Mouse (Mus musculus): ENCODE measurements at regions not wholly inside any gene's neighbourhood (a gene's known extent, or its start where the extent isn't known, plus 50 kb on each side); places are given as distances from the start of the nearest gene placed in this dataset.
A peak's percentile ranks its signal among the peaks of the same experiment; 100 is the strongest.

GRCm38 (mm10) chr13:52738095-52738660 is 155.2 kb downstream of the Syk start:
- Histone ChIP-seq H3K36me3 (replicated peaks; ENCODE audit: control insufficient read depth, insufficient read depth, low read length) (no peaks in the 10 kb centered on the region), H3K27me3 (ENCODE audit: control insufficient read depth, insufficient read depth, low read length) (no peaks in the 10 kb centered on the region), H3K9me3 (replicated peaks; ENCODE audit: control insufficient read depth, low read length) (no peaks in the 10 kb centered on the region), H3K4me3 (ENCODE audit: low read depth, low read length) (no peak overlapping the region), H3K4me1 (ENCODE audit: control insufficient read depth, insufficient read depth) (peaks cover 8% of the 10 kb centered on the region; the same call in 1 of the 2 replicates), H3K4me2 (ENCODE audit: low read depth, low read length) (no peak overlapping the region), H3K27ac (ENCODE audit: low read depth) (no peak overlapping the region), H3K9ac (replicated peaks; ENCODE audit: low read depth, low read length) (no peak overlapping the region)
- DNase-seq (ENCODE audit: low spot score) (no peak), ATAC-seq (ENCODE audit: insufficient read depth, low read depth) (peak; percentile 30; the same call in 1 of the 2 replicates)
- 69% methylated on average over 9 of the region's 9 CpGs for WGBS
- no peak for TF ChIP-seq CTCF (IDR thresholded peaks at IDR 0.05; ENCODE audit: low read depth)
- peak; percentile 56; the same call in 1 of the 2 replicates for TF ChIP-seq EP300 (IDR thresholded peaks at IDR 0.05; ENCODE audit: low read depth)

GRCm38 (mm10) chr13:52741371-52741770 is 158.4 kb downstream of the Syk start:
- DNase-seq (ENCODE audit: low spot score) (no peak), ATAC-seq (ENCODE audit: insufficient read depth, low read depth) (no peak)
- TF ChIP-seq CTCF (IDR thresholded peaks at IDR 0.05; ENCODE audit: low read depth) = no peak
- no peak for TF ChIP-seq EP300 (IDR thresholded peaks at IDR 0.05; ENCODE audit: low read depth)
- no peak overlapping the region for H3K4me2 ChIP-seq (ENCODE audit: low read depth, low read length)
- H3K9ac ChIP-seq (replicated peaks; ENCODE audit: low read depth, low read length) = no peak overlapping the region
- 76% methylated on average over 4 of the region's 4 CpGs for WGBS
- peaks cover 4% of the 10 kb centered on the region; the same call in 1 of the 2 replicates for H3K4me1 ChIP-seq (ENCODE audit: control insufficient read depth, insufficient read depth)
- no peak overlapping the region for H3K27ac ChIP-seq (ENCODE audit: low read depth)
- no peaks in the 10 kb centered on the region for H3K36me3 ChIP-seq (replicated peaks; ENCODE audit: control insufficient read depth, insufficient read depth, low read length)
- no peaks in the 10 kb centered on the region for H3K9me3 ChIP-seq (replicated peaks; ENCODE audit: control insufficient read depth, low read length)
- H3K4me3 ChIP-seq (ENCODE audit: low read depth, low read length) = no peak overlapping the region
- no peaks in the 10 kb centered on the region for H3K27me3 ChIP-seq (ENCODE audit: control insufficient read depth, insufficient read depth, low read length)

GRCm38 (mm10) chr13:52756005-52756404 is 173.0 kb downstream of the Syk start:
- peaks cover 10% of the 10 kb centered on the region; the same call in 1 of the 2 replicates for H3K27me3 ChIP-seq (ENCODE audit: control insufficient read depth, insufficient read depth, low read length)
- H3K27ac ChIP-seq (ENCODE audit: low read depth) = no peak overlapping the region
- no peaks in the 10 kb centered on the region for H3K9me3 ChIP-seq (replicated peaks; ENCODE audit: control insufficient read depth, low read length)
- H3K4me1 ChIP-seq (ENCODE audit: control insufficient read depth, insufficient read depth) = peaks cover 3% of the 10 kb centered on the region; the same call in 1 of the 2 replicates
- no peak for ATAC-seq (ENCODE audit: insufficient read depth, low read depth)
- H3K36me3 ChIP-seq (replicated peaks; ENCODE audit: control insufficient read depth, insufficient read depth, low read length) = no peaks in the 10 kb centered on the region
- H3K4me2 ChIP-seq (ENCODE audit: low read depth, low read length) = no peak overlapping the region
- no peak overlapping the region for H3K9ac ChIP-seq (replicated peaks; ENCODE audit: low read depth, low read length)
- WGBS = 47% methylated on average over 10 of the region's 10 CpGs
- no peak for DNase-seq (ENCODE audit: low spot score)
- TF ChIP-seq CTCF (IDR thresholded peaks at IDR 0.05; ENCODE audit: low read depth) (no peak), EP300 (IDR thresholded peaks at IDR 0.05; ENCODE audit: low read depth) (no peak)
- H3K4me3 ChIP-seq (ENCODE audit: low read depth, low read length) = no peak overlapping the region

- H3K4me2 ChIP-seq (ENCODE audit: low read depth, low read length) = no peak overlapping the region
- no peaks in the 10 kb centered on the region for H3K27me3 ChIP-seq (ENCODE audit: control insufficient read depth, insufficient read depth, low read length)
- peak overlapping the region; percentile 61 for H3K27ac ChIP-seq (ENCODE audit: low read depth)
- WGBS = 9% methylated on average over 13 of the region's 13 CpGs
- H3K4me3 ChIP-seq (ENCODE audit: low read depth, low read length) = no peak overlapping the region
- H3K9ac ChIP-seq (replicated peaks; ENCODE audit: low read depth, low read length) = no peak overlapping the region
- TF ChIP-seq EP300 (IDR thresholded peaks at IDR 0.05; ENCODE audit: low read depth) (peak; percentile 76; the same call in 1 of the 2 replicates), CTCF (IDR thresholded peaks at IDR 0.05; ENCODE audit: low read depth) (no peak)
- DNase-seq (ENCODE audit: low spot score) (peak; percentile 89), ATAC-seq (ENCODE audit: insufficient read depth, low read depth) (peak; percentile 83)
- no peaks in the 10 kb centered on the region for H3K9me3 ChIP-seq (replicated peaks; ENCODE audit: control insufficient read depth, low read length)
- H3K4me1 ChIP-seq (ENCODE audit: control insufficient read depth, insufficient read depth) = peaks cover 13% of the 10 kb centered on the region
- H3K36me3 ChIP-seq (replicated peaks; ENCODE audit: control insufficient read depth, insufficient read depth, low read length) = no peaks in the 10 kb centered on the region
These were observed 163.8 kb downstream of the Auh start for GRCm38 (mm10) chr13:52765508-52766181.

GRCm38 (mm10) chr13:52766236-52766635 is 163.2 kb downstream of the Auh start:
- DNase-seq (ENCODE audit: low spot score) (no peak), ATAC-seq (ENCODE audit: insufficient read depth, low read depth) (no peak)
- peaks cover 13% of the 10 kb centered on the region for H3K4me1 ChIP-seq (ENCODE audit: control insufficient read depth, insufficient read depth)
- no peaks in the 10 kb centered on the region for H3K27me3 ChIP-seq (ENCODE audit: control insufficient read depth, insufficient read depth, low read length)
- TF ChIP-seq CTCF (IDR thresholded peaks at IDR 0.05; ENCODE audit: low read depth) (no peak), EP300 (IDR thresholded peaks at IDR 0.05; ENCODE audit: low read depth) (no peak)
- H3K27ac ChIP-seq (ENCODE audit: low read depth) = peak overlapping the region; percentile 61
- H3K9me3 ChIP-seq (replicated peaks; ENCODE audit: control insufficient read depth, low read length) = no peaks in the 10 kb centered on the region
- no peak overlapping the region for H3K9ac ChIP-seq (replicated peaks; ENCODE audit: low read depth, low read length)
- H3K4me3 ChIP-seq (ENCODE audit: low read depth, low read length) = no peak overlapping the region
- no peaks in the 10 kb centered on the region for H3K36me3 ChIP-seq (replicated peaks; ENCODE audit: control insufficient read depth, insufficient read depth, low read length)
- H3K4me2 ChIP-seq (ENCODE audit: low read depth, low read length) = no peak overlapping the region
- WGBS = 65% methylated on average over 2 of the region's 2 CpGs

Measured in heart, postnatal 0 days (tissue).